Mouse (Mus musculus): Measurements from ENCODE around the gene Map4k5.

The Map4k5 gene

GRCm38 (mm10) chr12:69843531-69844445 is 49.2 kb downstream of the Map4k5 start:
- DNase-seq (ENCODE audit: low spot score in 2 of 2) = no peak

- no peak for DNase-seq (ENCODE audit: low spot score in 2 of 2)
These were observed 54.6 kb downstream of the Map4k5 start for GRCm38 (mm10) chr12:69838376-69838775.

- DNase-seq (ENCODE audit: low spot score in 2 of 2) = no peak
These were observed 58.9 kb downstream of the Map4k5 start for GRCm38 (mm10) chr12:69833982-69834604.

- DNase-seq (ENCODE audit: low spot score in 2 of 2) = no peak
These were observed 61.6 kb downstream of the Map4k5 start for GRCm38 (mm10) chr12:69831239-69831910.

GRCm38 (mm10) chr12:69828214-69828613 is 64.8 kb downstream of the Map4k5 start:
- no peak for DNase-seq (ENCODE audit: low spot score in 2 of 2)

GRCm38 (mm10) chr12:69824881-69825597 is 68.0 kb downstream of the Map4k5 start:
- DNase-seq (ENCODE audit: low spot score in 2 of 2) = no peak

- no peak for DNase-seq (ENCODE audit: low spot score in 2 of 2)
These were observed 78.7 kb downstream of the Map4k5 start for GRCm38 (mm10) chr12:69814272-69814671.

GRCm38 (mm10) chr12:69813596-69813995 is 79.4 kb downstream of the Map4k5 start:
- no peak for DNase-seq (ENCODE audit: low spot score in 2 of 2)

- DNase-seq (ENCODE audit: low spot score in 2 of 2) = no peak
These were observed 80.0 kb downstream of the Map4k5 start for GRCm38 (mm10) chr12:69812986-69813385.

GRCm38 (mm10) chr12:69811976-69812375 is 81.0 kb downstream of the Map4k5 start:
- DNase-seq (ENCODE audit: low spot score in 2 of 2) = no peak

- DNase-seq (ENCODE audit: low spot score in 2 of 2) = no peak
These were observed 83.6 kb downstream of the Map4k5 start for GRCm38 (mm10) chr12:69809439-69809838.

- DNase-seq (ENCODE audit: low spot score in 2 of 2) = no peak
These were observed 85.5 kb downstream of the Map4k5 start for GRCm38 (mm10) chr12:69807399-69807985.

GRCm38 (mm10) chr12:69805148-69805547 is 87.9 kb downstream of the Map4k5 start:
- DNase-seq (ENCODE audit: low spot score in 2 of 2) = no peak

GRCm38 (mm10) chr12:69804393-69805070 is 88.5 kb downstream of the Map4k5 start:
- no peak for DNase-seq (ENCODE audit: low spot score in 2 of 2)

GRCm38 (mm10) chr12:69803196-69803595 is 89.8 kb downstream of the Map4k5 start:
- no peak for DNase-seq (ENCODE audit: low spot score in 2 of 2)

- DNase-seq (ENCODE audit: low spot score in 2 of 2) = no peak
These were observed 92.4 kb downstream of the Map4k5 start for GRCm38 (mm10) chr12:69800586-69800985.

- no peak for DNase-seq (ENCODE audit: low spot score in 2 of 2)
These were observed 96.7 kb downstream of the Map4k5 start for GRCm38 (mm10) chr12:69796311-69796710.

GRCm38 (mm10) chr12:69790530-69791505 is 102.2 kb downstream of the Map4k5 start, which contains the start of gene Cdkl1:
Gene Cdkl1 (minus strand): TSS chr12:69791267.
- DNase-seq (ENCODE audit: low spot score in 2 of 2) = peak; percentile 82 to 91

- DNase-seq (ENCODE audit: low spot score in 2 of 2) = no peak
These were observed 103.1 kb downstream of the Map4k5 start for GRCm38 (mm10) chr12:69789766-69790529.

Data from spleen, postnatal 4 days (tissue).